Mouse (Mus musculus): Measurements from ENCODE around the gene Cdc25b.

- TF ChIP-seq CTCF (conservative IDR thresholded peaks at IDR 0.05; ENCODE audit: low read length), result no peak
- TF ChIP-seq NANOG (IDR thresholded peaks at IDR 0.05; ENCODE audit: borderline replicate concordance, low read length), result no peak
- TF ChIP-seq POU5F1 (IDR thresholded peaks at IDR 0.05; ENCODE audit: borderline replicate concordance, low read length), result no peak
Observed at GRCm38 (mm10) chr2:131225178-131225577, 38.4 kb downstream of the Cdc25b start.
